ENCODE assay signal across 19 mouse cellular contexts in the genomic region with DNA sequence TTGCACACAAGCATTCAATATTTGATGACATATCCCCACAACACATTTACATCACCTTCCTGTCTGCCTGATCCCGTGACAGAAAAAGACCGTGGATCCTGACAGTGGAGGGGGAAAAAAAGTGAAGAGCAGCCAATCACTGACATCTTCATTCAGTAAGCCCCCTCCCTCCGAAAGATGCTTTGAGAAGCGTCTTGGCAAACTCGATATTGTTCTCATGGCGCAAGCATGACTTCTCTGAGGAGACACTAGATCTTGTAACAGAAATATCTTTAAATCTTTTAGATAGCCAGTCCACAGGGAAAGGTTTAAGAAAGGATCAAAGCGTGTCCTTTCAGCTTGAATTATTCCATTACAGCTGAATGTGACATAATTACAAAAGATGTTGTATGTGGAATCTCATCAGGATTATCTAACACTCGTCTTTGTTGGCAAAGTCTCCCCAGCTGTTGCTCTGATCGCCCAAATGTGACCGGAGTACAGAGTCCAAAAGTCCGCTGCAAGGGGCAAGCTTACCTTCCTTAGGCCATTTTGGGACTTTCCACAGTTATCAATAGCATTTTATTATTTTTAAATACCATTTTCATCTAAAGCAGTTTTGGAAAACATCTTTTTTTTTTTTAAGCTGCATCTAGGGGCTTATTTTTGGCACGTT.
DNase-seq lines count a peak whose midpoint lies in the region; ATAC-seq lines count a peak whose summit lies in the region.
"Had no signal": no experiment of that assay in that cellular context is flagged by ENCODE, and none has a peak within 500 bp of the region (broad histone marks: within the 10 kb centered on the region; RNA-seq: fewer than 3 reads in every experiment).

No protein-coding gene starts in this region.

- H3K36me3 ChIP-seq in forebrain, embryonic 14.5 days (ENCODE audit: control insufficient read depth, insufficient read depth, low read length): no peaks in the 10 kb centered on the region
- H3K36me3 ChIP-seq in forebrain, embryonic 12.5 days (replicated peaks): no peaks in the 10 kb centered on the region
- H3K36me3 ChIP-seq in midbrain, embryonic 10.5 days: no peaks in the 10 kb centered on the region
- H3K36me3 ChIP-seq in midbrain, embryonic 15.5 days (replicated peaks): no peaks in the 10 kb centered on the region
- H3K36me3 ChIP-seq: embryonic facial prominence, embryonic 15.5 days had no signal

- ATAC-seq in forebrain, embryonic 14.5 days: no peak
- no peak for ATAC-seq in forebrain, embryonic 12.5 days (ENCODE audit: low FRiP score)
- ATAC-seq in midbrain, embryonic 15.5 days (replicated peaks): peak; percentile 63
- no peak for ATAC-seq in granulocyte monocyte progenitor cell, adult 5-6 weeks (replicated peaks; ENCODE audit: poor library complexity, severe bottlenecking)
- ATAC-seq: intestine, postnatal 0 days had no signal

- no peaks in the 10 kb centered on the region for H3K27me3 ChIP-seq in forebrain, embryonic 14.5 days (replicated peaks; ENCODE audit: control insufficient read depth, insufficient read depth, low read length)
- no peaks in the 10 kb centered on the region for H3K27me3 ChIP-seq in forebrain, embryonic 12.5 days
- peaks cover 57% of the 10 kb centered on the region for H3K27me3 ChIP-seq in midbrain, embryonic 10.5 days (ENCODE audit: low read depth, poor library complexity, severe bottlenecking)
- H3K27me3 ChIP-seq in midbrain, embryonic 15.5 days (replicated peaks): peaks cover 3% of the 10 kb centered on the region; the same call in 1 of the 2 replicates
- H3K27me3 ChIP-seq: embryonic facial prominence, embryonic 15.5 days had no signal

- peak; percentile 20 for DNase-seq in forebrain, embryonic 14.5 days (ENCODE audit: low spot score)
- peak; percentile 18 to 48 for DNase-seq in kidney, adult 8-10 months
- DNase-seq in kidney, postnatal 14 days: no peak
- DNase-seq in midbrain, embryonic 10.5 days (ENCODE audit: low spot score): peak; percentile 22
- no peak for DNase-seq in right cerebral cortex, postnatal 10 days (ENCODE audit: low spot score in 2 of 2)
- DNase-seq: adrenal gland, postnatal 10 days; B cell, adult 2 months; cerebellum, adult 11-12 months; heart, adult 11 months; lung, postnatal 10 days; spleen, adult 18-20 months had no signal

- H3K27ac ChIP-seq in forebrain, embryonic 14.5 days (ENCODE audit: low read depth, low read length): no peak overlapping the region
- no peak overlapping the region for H3K27ac ChIP-seq in forebrain, embryonic 12.5 days
- H3K27ac ChIP-seq in midbrain, embryonic 10.5 days (replicated peaks): no peak overlapping the region
- H3K27ac ChIP-seq in midbrain, embryonic 15.5 days: no peak overlapping the region
- H3K27ac ChIP-seq: embryonic facial prominence, embryonic 15.5 days; layer of hippocampus, adult 2 months; liver, embryonic 14.5 days had no signal

- H3K9ac ChIP-seq in forebrain, embryonic 14.5 days (ENCODE audit: low read length): no peak overlapping the region
- H3K9ac ChIP-seq in forebrain, embryonic 12.5 days: no peak overlapping the region
- no peak overlapping the region for H3K9ac ChIP-seq in midbrain, embryonic 15.5 days
- H3K9ac ChIP-seq: embryonic facial prominence, embryonic 15.5 days; liver, embryonic 14.5 days had no signal

- no peak overlapping the region for H3K4me2 ChIP-seq in forebrain, embryonic 14.5 days (ENCODE audit: low read length)
- H3K4me2 ChIP-seq in forebrain, embryonic 12.5 days: no peak overlapping the region
- H3K4me2 ChIP-seq in midbrain, embryonic 15.5 days: peak overlapping the region; percentile 36
- H3K4me2 ChIP-seq: embryonic facial prominence, embryonic 15.5 days had no signal

- 71% methylated on average over 12 of the region's 12 CpGs for WGBS in forebrain, embryonic 14.5 days
- WGBS in forebrain, embryonic 12.5 days: 72% methylated on average over 12 of the region's 12 CpGs
- WGBS in midbrain, embryonic 10.5 days: 52% methylated on average over 12 of the region's 12 CpGs
- WGBS in midbrain, embryonic 15.5 days: 22% methylated on average over 12 of the region's 12 CpGs

- no peak overlapping the region for H3K4me3 ChIP-seq in forebrain, embryonic 14.5 days (ENCODE audit: low read depth, low read length)
- H3K4me3 ChIP-seq in forebrain, embryonic 12.5 days (replicated peaks): no peak overlapping the region
- H3K4me3 ChIP-seq in midbrain, embryonic 10.5 days: peak overlapping the region; percentile 16; the same call in 1 of the 2 replicates
- peak overlapping the region; percentile 15 for H3K4me3 ChIP-seq in midbrain, embryonic 15.5 days
- H3K4me3 ChIP-seq: embryonic facial prominence, embryonic 15.5 days; layer of hippocampus, adult 2 months; myocyte had no signal

- no peaks in the 10 kb centered on the region for H3K4me1 ChIP-seq in forebrain, embryonic 14.5 days (ENCODE audit: control insufficient read depth, insufficient read depth, low read length)
- no peaks in the 10 kb centered on the region; the same call in 1 of the 2 replicates for H3K4me1 ChIP-seq in forebrain, embryonic 12.5 days
- H3K4me1 ChIP-seq in midbrain, embryonic 10.5 days: peaks cover 24% of the 10 kb centered on the region
- peaks cover 16% of the 10 kb centered on the region for H3K4me1 ChIP-seq in midbrain, embryonic 15.5 days
- H3K4me1 ChIP-seq: embryonic facial prominence, embryonic 15.5 days had no signal

- H3K9me3 ChIP-seq in forebrain, embryonic 14.5 days (replicated peaks; ENCODE audit: control insufficient read depth, low read length): peaks cover 4% of the 10 kb centered on the region; the same call in 1 of the 2 replicates
- no peaks in the 10 kb centered on the region for H3K9me3 ChIP-seq in forebrain, embryonic 12.5 days
- H3K9me3 ChIP-seq in midbrain, embryonic 10.5 days (replicated peaks): peaks cover 4% of the 10 kb centered on the region; the same call in 1 of the 2 replicates
- no peaks in the 10 kb centered on the region for H3K9me3 ChIP-seq in midbrain, embryonic 15.5 days
- H3K9me3 ChIP-seq: embryonic facial prominence, embryonic 15.5 days had no signal

Comparison
In these comparisons a context has a peak if more than half of its experiments do, and no peak if none do; other contexts are left out.
1. DNase-seq: peak in forebrain, embryonic 14.5 days (single experiment), kidney, adult 8-10 months (2 of 2) and midbrain, embryonic 10.5 days (single experiment); none in kidney, postnatal 14 days (single experiment) and right cerebral cortex, postnatal 10 days (0 of 2).
2. H3K4me3 ChIP-seq: peak in midbrain, embryonic 10.5 days (single experiment) and midbrain, embryonic 15.5 days (single experiment); none in forebrain, embryonic 14.5 days (single experiment) and forebrain, embryonic 12.5 days (single experiment).